Mouse (Mus musculus) bone marrow macrophage, adult 2 months (primary cell): ENCODE data around the gene Ak5.

Experiments
- CTCF ChIP-seq: IDR thresholded peaks from 2 replicates; pipeline ENCODE4 v1.5.1; 2012; ENCODE audit warnings: low read depth, mild to moderate bottlenecking, low read length, moderate library complexity
- POLR2A ChIP-seq: IDR thresholded peaks from 2 replicates; pipeline ENCODE4 v1.6.1; 2012; ENCODE audit warnings: mild to moderate bottlenecking, low read depth, low read length, borderline replicate concordance

DNA sequence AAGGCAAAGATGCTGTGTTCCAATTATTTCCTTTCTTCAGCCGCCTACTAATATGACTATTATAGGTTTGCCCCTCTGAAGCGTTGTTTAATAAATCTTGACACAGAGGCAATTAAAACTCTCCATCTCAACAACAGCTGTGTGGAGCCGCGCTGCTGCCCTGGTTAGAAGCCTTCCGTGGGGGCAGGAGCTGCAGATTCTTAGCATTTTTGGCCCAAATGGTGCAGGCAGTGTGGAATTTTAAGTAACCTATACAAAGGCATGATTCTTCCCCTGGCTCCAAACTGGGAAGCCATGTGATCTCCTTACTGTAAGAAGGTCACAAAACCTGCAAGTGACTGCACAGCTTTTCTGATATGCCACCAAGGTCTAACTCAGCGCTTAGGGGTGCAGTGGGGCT lies 184.0 kb downstream of the Ak5 start:
- TF ChIP-seq CTCF (no peak), POLR2A (no peak)
